Mouse (Mus musculus) forebrain, embryonic 16.5 days (tissue): Measurements from ENCODE around the gene Tmem213. TPM values are rescaled to one million over a fixed set of nuclear protein-coding genes. Genes with fewer than 3 reads are reported as not detected.

Experiments
- ATAC-seq: fragments of 200-750 bp; cut with Nextera tagmentation; 2 replicates; pipeline ENCODE4 v1.8.0; 2017; ENCODE audit warnings: mild to moderate bottlenecking, moderate library complexity
- H3K27ac ChIP-seq: fragments of 300-500 bp; sonication (generic); 2 replicates; pipeline ENCODE4 v1.5.1; 2014; ENCODE audit warnings: low read length, control low read depth
- H3K27me3 ChIP-seq: fragments of 300-500 bp; sonication (generic); replicated peaks from 2 replicates; pipeline ENCODE4 v1.6.1; 2014; ENCODE audit warnings: low read length; ENCODE audit not compliant: control insufficient read depth, insufficient read depth
- H3K36me3 ChIP-seq: fragments of 300-500 bp; sonication (generic); 2 replicates; pipeline ENCODE4 v1.6.1; 2014; ENCODE audit not compliant: control insufficient read depth, insufficient read depth
- H3K4me1 ChIP-seq: fragments of 300-500 bp; sonication (generic); replicated peaks from 2 replicates; pipeline ENCODE4 v1.6.1; 2014; ENCODE audit warnings: low read length; ENCODE audit not compliant: control insufficient read depth, insufficient read depth
- H3K4me2 ChIP-seq: fragments of 300-500 bp; sonication (generic); 2 replicates; pipeline ENCODE4 v1.6.1; 2014; ENCODE audit warnings: mild to moderate bottlenecking, low read length, control low read depth
- H3K4me3 ChIP-seq: fragments of 300-500 bp; sonication (generic); replicated peaks from 2 replicates; pipeline ENCODE4 v1.5.1; 2014; ENCODE audit warnings: mild to moderate bottlenecking, low read length, control low read depth
- H3K9ac ChIP-seq: fragments of 300-500 bp; sonication (generic); replicated peaks from 2 replicates; pipeline ENCODE4 v1.6.1; 2014; ENCODE audit warnings: low read depth, low read length, control low read depth
- H3K9me3 ChIP-seq: fragments of 300-500 bp; sonication (generic); 2 replicates; pipeline ENCODE4 v1.6.1; 2016; ENCODE audit warnings: low read length; ENCODE audit not compliant: control insufficient read depth
- WGBS: fragments of 180-500 bp; shearing (Covaris S2); extraction: QIAGEN DNeasy Blood & Tissue Kit; methylation state at CpG from one replicate; pipeline ENCODE4 v1.1.7; 2014; 5-methylcytosine and 5-hydroxymethylcytosine counted together
- polyA plus RNA-seq: library from polyadenylated mRNA; unstranded; fragments of >200 nt; fragmentation: Nextera tagmentation; extraction: Ambion mirVana; gene quantifications from 2 replicates; pipeline ENCODE4 v1.2.1, GENCODE M21; 2015

The Tmem213 gene
- polyA plus RNA-seq, 1 experiment from 2014 or later: not detected

DNA sequence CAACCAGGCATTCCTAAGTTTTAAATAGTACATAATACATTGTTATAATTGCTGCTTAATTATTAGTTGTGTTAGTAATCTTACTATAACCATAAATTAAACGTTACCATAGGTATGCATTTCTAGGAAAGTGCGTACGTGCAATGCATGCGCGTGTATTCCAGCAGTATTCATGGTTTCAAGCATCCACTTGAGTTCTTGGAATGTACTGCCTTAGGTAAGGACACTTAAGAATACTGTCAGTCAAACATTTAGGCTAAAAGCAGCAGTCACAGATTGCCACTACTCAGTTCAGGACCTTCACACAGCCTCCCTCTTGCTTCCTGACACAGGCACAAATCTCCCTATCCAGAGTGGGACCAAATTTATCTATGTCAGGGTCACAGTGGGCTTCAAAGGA is 606 bp upstream of the Tmem213 start:
- no peak overlapping the region for H3K9ac ChIP-seq
- H3K4me3 ChIP-seq: no peak overlapping the region
- WGBS: 91% methylated on average over 5 of the region's 5 CpGs
- H3K27me3 ChIP-seq: no peaks in the 10 kb centered on the region
- no peak overlapping the region for H3K27ac ChIP-seq
- H3K4me2 ChIP-seq: no peak overlapping the region
- no peaks in the 10 kb centered on the region for H3K36me3 ChIP-seq
- H3K9me3 ChIP-seq: no peaks in the 10 kb centered on the region
- no peak for ATAC-seq
- H3K4me1 ChIP-seq: no peaks in the 10 kb centered on the region

DNA sequence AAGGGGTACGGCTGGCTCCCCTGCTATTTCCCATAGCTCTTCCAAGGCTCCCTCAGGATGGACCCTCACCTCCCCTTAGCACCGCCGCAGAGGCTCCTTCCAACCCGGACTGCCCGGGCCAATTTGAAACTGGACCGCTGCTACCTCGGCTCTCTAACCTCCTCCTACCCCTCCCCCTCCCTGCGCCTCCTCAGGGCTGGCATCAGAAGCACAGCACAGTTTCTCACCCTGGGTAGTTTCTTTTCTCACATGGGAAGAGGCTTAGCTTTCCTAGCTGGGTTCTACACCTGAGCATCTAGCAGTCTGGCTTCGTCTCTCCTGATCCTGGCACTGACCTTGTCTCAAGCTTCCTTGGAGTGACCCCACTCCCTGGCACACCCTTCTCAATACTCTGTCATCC is 816 bp downstream of the Tmem213 start:
- Histone ChIP-seq H3K27me3 (no peaks in the 10 kb centered on the region), H3K36me3 (no peaks in the 10 kb centered on the region), H3K4me1 (no peaks in the 10 kb centered on the region), H3K9ac (no peak overlapping the region), H3K9me3 (no peaks in the 10 kb centered on the region), H3K27ac (no peak overlapping the region), H3K4me3 (no peak overlapping the region), H3K4me2 (no peak overlapping the region)
- WGBS: 17% methylated on average over 9 of the region's 9 CpGs
- no peak for ATAC-seq

DNA sequence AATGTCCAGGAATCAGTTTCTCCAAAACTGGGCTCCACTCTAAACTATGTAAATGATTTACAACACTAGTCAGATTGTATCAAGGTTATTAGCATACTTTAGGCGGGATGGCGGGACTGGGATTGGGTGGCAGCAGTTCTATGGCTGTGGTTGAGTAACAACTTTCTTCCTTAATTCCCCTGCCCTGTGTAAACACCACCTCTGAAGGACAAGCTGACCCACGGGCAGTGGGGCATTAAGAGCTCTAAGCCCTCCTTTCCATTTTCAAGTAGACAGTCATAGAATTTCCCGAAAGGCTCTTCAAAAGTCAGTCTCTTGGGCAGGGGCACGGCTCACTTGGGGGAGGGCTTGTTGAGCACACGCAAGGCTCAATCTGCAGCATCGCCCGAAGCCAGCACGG is 1.8 kb downstream of the Tmem213 start:
- Histone ChIP-seq H3K36me3 (no peaks in the 10 kb centered on the region), H3K27me3 (no peaks in the 10 kb centered on the region), H3K9me3 (no peaks in the 10 kb centered on the region), H3K4me1 (no peaks in the 10 kb centered on the region), H3K4me2 (no peak overlapping the region), H3K4me3 (no peak overlapping the region), H3K9ac (no peak overlapping the region), H3K27ac (no peak overlapping the region)
- 70% methylated on average over 9 of the region's 9 CpGs for WGBS
- ATAC-seq: no peak

DNA sequence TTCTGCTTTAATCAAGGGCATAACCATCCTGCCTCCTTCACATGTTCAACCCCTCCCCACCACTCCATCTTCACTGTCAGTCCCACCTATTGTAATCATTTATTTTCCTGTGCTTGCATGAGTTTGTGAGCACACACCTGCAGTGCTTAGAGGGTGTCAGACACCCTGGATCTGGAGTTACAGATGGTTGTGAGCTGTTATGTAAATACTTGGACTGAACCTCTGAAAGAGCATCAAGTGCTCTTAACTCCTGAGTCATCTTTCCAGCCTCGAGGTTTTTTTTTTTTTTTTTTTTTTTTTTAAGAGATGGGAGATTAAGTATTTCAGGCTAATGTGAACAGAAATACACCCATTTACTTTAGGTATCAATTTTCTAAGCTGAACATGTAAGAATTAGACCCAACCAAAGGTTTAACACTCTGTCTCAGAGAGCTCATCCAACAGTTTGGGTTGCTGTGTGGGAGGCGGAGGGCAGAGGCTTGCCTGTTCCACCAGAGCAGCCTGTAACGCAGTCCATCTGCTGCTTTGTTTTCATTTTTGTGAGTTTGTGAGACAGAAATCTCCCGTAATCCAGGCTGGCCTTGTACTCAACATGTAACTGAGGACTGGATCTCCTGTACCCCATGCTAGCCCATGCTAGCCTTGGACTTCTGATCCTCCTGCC is 7.2 kb downstream of the Tmem213 start:
- Histone ChIP-seq H3K36me3 (no peaks in the 10 kb centered on the region), H3K4me2 (no peak overlapping the region), H3K9ac (no peak overlapping the region), H3K9me3 (no peaks in the 10 kb centered on the region), H3K4me3 (no peak overlapping the region), H3K27me3 (no peaks in the 10 kb centered on the region), H3K27ac (no peak overlapping the region), H3K4me1 (no peaks in the 10 kb centered on the region)
- WGBS: 54% methylated on average over 4 of the region's 4 CpGs
- ATAC-seq: peak; percentile 37; the same call in 1 of the 2 replicates

DNA sequence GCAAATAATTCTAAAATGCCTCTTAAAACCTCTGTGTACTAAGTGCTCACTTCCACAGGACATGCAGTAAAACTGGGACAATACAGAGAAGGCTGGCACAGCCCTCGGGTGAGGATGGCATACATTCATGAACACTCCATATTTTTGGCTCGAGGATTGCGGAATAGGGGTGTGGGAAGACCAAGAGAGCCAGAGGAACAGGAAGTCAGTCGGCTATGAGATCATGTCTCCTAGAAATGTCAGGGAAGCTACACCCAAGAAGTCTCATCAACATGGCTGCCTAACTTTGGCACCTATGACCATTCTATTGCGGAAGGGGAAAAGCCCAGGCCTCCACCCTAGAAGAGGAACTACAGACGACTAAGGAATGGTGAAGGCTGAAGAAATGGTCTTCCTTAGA is 9.3 kb downstream of the Tmem213 start:
- Histone ChIP-seq H3K4me2 (no peak overlapping the region), H3K4me3 (no peak overlapping the region), H3K36me3 (no peaks in the 10 kb centered on the region), H3K27me3 (no peaks in the 10 kb centered on the region), H3K4me1 (no peaks in the 10 kb centered on the region), H3K9ac (no peak overlapping the region), H3K9me3 (no peaks in the 10 kb centered on the region), H3K27ac (no peak overlapping the region)
- 92% methylated on average over 6 of the region's 6 CpGs for WGBS
- ATAC-seq: no peak

DNA sequence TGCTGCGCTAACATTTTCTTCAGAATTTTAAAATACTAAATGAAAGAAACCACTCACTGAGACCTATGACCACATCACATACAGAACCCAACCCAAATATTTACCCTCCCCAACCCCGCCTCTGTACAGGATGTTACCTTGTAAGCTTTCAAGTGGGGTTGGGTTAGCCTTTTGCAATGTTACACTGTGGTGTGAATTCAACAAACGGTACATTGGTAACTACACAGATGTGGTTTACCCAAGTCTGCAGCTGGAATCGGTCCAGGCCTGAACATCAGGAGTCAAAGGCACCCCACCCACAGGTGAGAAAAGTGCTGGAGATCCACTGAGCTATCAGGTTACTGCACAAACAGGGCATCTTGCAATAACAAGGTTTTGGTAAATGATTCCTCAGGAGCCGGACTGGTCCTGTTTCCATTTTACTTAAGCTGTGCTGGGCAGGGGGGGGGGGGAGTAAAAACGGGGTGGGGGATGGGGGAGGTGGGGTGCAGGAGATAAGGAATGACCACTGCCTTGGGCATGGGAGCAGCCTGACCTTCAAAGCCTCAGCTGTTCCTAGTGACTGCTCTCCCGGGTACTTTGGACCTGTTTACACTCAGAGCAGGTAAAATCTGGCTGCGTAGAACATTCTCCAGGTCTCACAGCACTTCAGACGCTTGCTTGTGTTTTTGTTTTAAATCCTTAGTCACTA is 11.8 kb downstream of the Tmem213 start:
- no peaks in the 10 kb centered on the region for H3K27me3 ChIP-seq
- peaks cover 4% of the 10 kb centered on the region for H3K36me3 ChIP-seq
- H3K27ac ChIP-seq: no peak overlapping the region
- no peaks in the 10 kb centered on the region for H3K9me3 ChIP-seq
- no peaks in the 10 kb centered on the region for H3K4me1 ChIP-seq
- no peak overlapping the region for H3K4me3 ChIP-seq
- no peak overlapping the region for H3K4me2 ChIP-seq
- H3K9ac ChIP-seq: no peak overlapping the region
- 80% methylated on average over 9 of the region's 9 CpGs for WGBS
- ATAC-seq: no peak

DNA sequence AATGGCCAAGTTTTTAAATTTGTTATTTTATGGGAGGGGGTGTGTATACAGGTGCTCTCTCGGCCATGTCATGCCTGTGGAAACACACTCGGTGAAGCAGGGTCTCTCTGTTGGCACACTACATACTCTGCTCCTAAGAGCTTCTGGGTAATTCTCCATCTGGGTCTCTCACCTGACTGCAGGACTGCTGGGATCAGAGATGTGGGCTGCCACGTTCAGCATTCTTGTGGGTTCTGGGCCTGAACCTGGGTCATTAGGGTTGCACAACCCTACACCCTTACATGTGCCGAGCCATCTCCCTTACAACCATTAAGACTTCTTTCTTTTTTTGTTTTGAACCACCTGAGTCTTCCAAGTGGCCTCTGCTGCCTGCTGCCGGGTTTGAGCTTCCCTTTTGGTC is 12.8 kb downstream of the Tmem213 start:
- no peak for ATAC-seq
- H3K4me2 ChIP-seq: no peak overlapping the region
- 90% methylated on average over 5 of the region's 5 CpGs for WGBS
- H3K4me3 ChIP-seq: no peak overlapping the region
- peaks cover 6% of the 10 kb centered on the region for H3K36me3 ChIP-seq
- H3K27ac ChIP-seq: no peak overlapping the region
- no peak overlapping the region for H3K9ac ChIP-seq
- H3K4me1 ChIP-seq: no peaks in the 10 kb centered on the region
- H3K9me3 ChIP-seq: no peaks in the 10 kb centered on the region
- H3K27me3 ChIP-seq: no peaks in the 10 kb centered on the region

DNA sequence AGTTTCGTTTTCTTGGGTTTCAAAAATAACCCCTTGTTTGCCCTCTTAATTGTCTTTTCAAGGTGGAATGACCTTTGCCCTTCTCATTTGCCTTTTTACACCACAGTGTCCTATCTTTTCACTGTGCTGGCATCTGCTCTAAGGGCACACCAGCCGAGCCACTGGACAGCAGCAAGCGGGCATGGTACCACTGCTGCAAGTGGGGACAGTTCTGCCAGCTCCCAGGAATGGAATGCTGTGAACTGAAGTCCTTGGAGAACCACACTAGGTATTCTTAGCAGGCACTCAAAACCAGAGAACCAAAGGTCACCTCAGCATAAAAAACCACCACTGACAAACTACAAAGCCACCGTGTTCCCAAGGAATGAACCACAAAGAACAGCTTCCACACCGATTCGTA is 13.7 kb downstream of the Tmem213 start:
- H3K27me3 ChIP-seq: no peaks in the 10 kb centered on the region
- H3K9me3 ChIP-seq: no peaks in the 10 kb centered on the region
- H3K36me3 ChIP-seq: peaks cover 8% of the 10 kb centered on the region
- H3K4me2 ChIP-seq: no peak overlapping the region
- 68% methylated on average over 6 of the region's 6 CpGs for WGBS
- no peak for ATAC-seq
- no peak overlapping the region for H3K27ac ChIP-seq
- H3K4me3 ChIP-seq: no peak overlapping the region
- H3K9ac ChIP-seq: no peak overlapping the region
- no peaks in the 10 kb centered on the region for H3K4me1 ChIP-seq

DNA sequence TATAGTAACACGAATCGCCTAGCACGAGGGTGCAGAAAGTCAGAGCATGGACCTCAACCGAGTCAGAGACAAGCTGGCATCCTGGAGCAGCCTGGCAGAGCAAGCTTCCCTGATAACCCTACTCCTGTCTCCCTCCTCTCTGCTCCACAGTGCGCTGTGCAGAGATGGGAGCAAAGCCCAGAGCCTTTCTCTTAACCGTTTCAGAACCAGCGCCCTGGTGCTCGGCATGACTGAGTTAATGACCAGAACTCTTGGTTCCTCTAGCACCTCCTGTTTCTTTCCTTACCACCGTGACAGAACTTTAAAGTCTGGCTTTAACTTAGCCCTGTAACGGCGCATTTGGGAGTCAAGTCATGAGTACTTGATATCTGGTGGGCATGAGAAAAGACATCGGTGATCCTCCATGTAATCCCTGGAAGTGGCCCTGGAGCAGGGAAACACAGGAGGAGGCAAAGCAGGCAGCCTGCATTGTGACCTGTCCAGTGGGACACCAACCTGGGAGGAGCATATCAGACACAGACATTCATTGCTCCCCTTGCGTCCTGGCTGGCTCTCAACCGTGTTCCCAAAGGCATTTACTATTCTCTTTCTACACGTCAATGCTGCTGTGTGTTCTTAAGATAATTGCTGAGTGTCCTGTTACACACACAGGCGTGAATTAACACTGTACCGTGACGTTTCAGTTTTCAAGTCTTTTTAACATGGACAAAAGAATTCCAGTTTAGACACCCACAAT is 14.6 kb downstream of the Tmem213 start:
- no peaks in the 10 kb centered on the region for H3K4me1 ChIP-seq
- 75% methylated on average over 18 of the region's 18 CpGs for WGBS
- H3K4me3 ChIP-seq: no peak overlapping the region
- H3K9ac ChIP-seq: no peak overlapping the region
- no peaks in the 10 kb centered on the region for H3K27me3 ChIP-seq
- H3K9me3 ChIP-seq: no peaks in the 10 kb centered on the region
- H3K27ac ChIP-seq: no peak overlapping the region
- H3K4me2 ChIP-seq: no peak overlapping the region
- peaks cover 11% of the 10 kb centered on the region for H3K36me3 ChIP-seq
- ATAC-seq: no peak
